Comparison of ENCODE assay signal across 29 mouse cellular contexts in genomic region chr6:29231799-29232198, GRCm38 (mm10). TPM values are rescaled to one million over a fixed set of nuclear protein-coding genes. Genes with fewer than 3 reads are reported as not detected.
DNase-seq lines count a peak whose midpoint lies in the region; ATAC-seq lines count a peak whose summit lies in the region.
"Had no signal": no experiment of that assay in that cellular context is flagged by ENCODE, and none has a peak within 500 bp of the region (broad histone marks: within the 10 kb centered on the region; RNA-seq: fewer than 3 reads in every experiment).

No protein-coding gene starts in this region.

- WGBS in forebrain, embryonic 10.5 days = 76% methylated on average over 3 of the region's 3 CpGs
- WGBS in forebrain, embryonic 14.5 days = 84% methylated on average over 3 of the region's 3 CpGs

- no peak overlapping the region for H3K4me2 ChIP-seq in forebrain, embryonic 14.5 days (ENCODE audit: low read length)
- H3K4me2 ChIP-seq: embryonic facial prominence, embryonic 15.5 days; heart, embryonic 11.5 days; hindbrain, embryonic 13.5 days; limb, embryonic 15.5 days; lung, embryonic 15.5 days; midbrain, embryonic 15.5 days had no signal

- no peaks in the 10 kb centered on the region for H3K36me3 ChIP-seq in forebrain, embryonic 10.5 days (replicated peaks)
- H3K36me3 ChIP-seq in forebrain, embryonic 14.5 days (ENCODE audit: control insufficient read depth, insufficient read depth, low read length) = no peaks in the 10 kb centered on the region
- H3K36me3 ChIP-seq in megakaryocyte, embryonic 14.5 days (replicated peaks; ENCODE audit: low read length) = no peaks in the 10 kb centered on the region
- H3K36me3 ChIP-seq: embryonic facial prominence, embryonic 15.5 days; G1E; hindbrain, embryonic 13.5 days; limb, embryonic 15.5 days; lung, embryonic 15.5 days; midbrain, embryonic 15.5 days had no signal

- no peaks in the 10 kb centered on the region for H3K9me3 ChIP-seq in forebrain, embryonic 10.5 days
- H3K9me3 ChIP-seq in forebrain, embryonic 14.5 days (replicated peaks; ENCODE audit: control insufficient read depth, low read length) = no peaks in the 10 kb centered on the region
- H3K9me3 ChIP-seq in megakaryocyte, embryonic 14.5 days = no peaks in the 10 kb centered on the region
- H3K9me3 ChIP-seq: embryonic facial prominence, embryonic 15.5 days; G1E; hindbrain, embryonic 13.5 days; limb, embryonic 15.5 days; lung, embryonic 15.5 days; midbrain, embryonic 15.5 days had no signal

- intact Hi-C loops in left cerebral cortex, postnatal 25 days (cut with DNase I) = no loop called here

- no peaks in the 10 kb centered on the region for H3K27me3 ChIP-seq in forebrain, embryonic 10.5 days (ENCODE audit: poor library complexity, severe bottlenecking)
- H3K27me3 ChIP-seq in forebrain, embryonic 14.5 days (replicated peaks; ENCODE audit: control insufficient read depth, insufficient read depth, low read length) = no peaks in the 10 kb centered on the region
- peaks cover 25% of the 10 kb centered on the region for H3K27me3 ChIP-seq in megakaryocyte, embryonic 14.5 days (replicated peaks)
- H3K27me3 ChIP-seq: embryonic facial prominence, embryonic 15.5 days; limb, embryonic 15.5 days; lung, embryonic 15.5 days; midbrain, embryonic 15.5 days had no signal

- DNase-seq in forebrain, embryonic 10.5 days (ENCODE audit: extremely low spot score, low spot score) = no peak
- no peak for DNase-seq in forebrain, embryonic 14.5 days (ENCODE audit: low spot score)
- peak; percentile 54 for DNase-seq in T-cell, adult 2 months (ENCODE audit: low spot score)
- peak; percentile 74 for DNase-seq in thymus, postnatal 14 days
- no peak for DNase-seq in cerebellum, adult 11-12 months
- no peak for DNase-seq in left cerebral cortex, postnatal 25 days (ENCODE audit: low spot score in 2 of 2)
- DNase-seq in adrenal gland, adult 18-20 months (ENCODE audit: low spot score in 2 of 2) = no peak
- DNase-seq: cerebellum, adult 2 months; cerebellum, postnatal 36 days; gastrocnemius, postnatal 10 days; heart, adult 11 months; kidney, adult 18-20 months; kidney, postnatal 10 days; left cerebral cortex, postnatal 4 days; lung, postnatal 36 days had no signal

- no peak for ATAC-seq in forebrain, embryonic 14.5 days
- ATAC-seq: forebrain, embryonic 16.5 days; midbrain, embryonic 15.5 days had no signal

- no peak overlapping the region for H3K9ac ChIP-seq in forebrain, embryonic 14.5 days (ENCODE audit: low read length)
- H3K9ac ChIP-seq: embryonic facial prominence, embryonic 15.5 days; hindbrain, embryonic 13.5 days; limb, embryonic 15.5 days; liver, embryonic 14.5 days; lung, embryonic 15.5 days; midbrain, embryonic 15.5 days had no signal

- peaks cover 3% of the 10 kb centered on the region; the same call in 1 of the 2 replicates for H3K4me1 ChIP-seq in forebrain, embryonic 10.5 days
- no peaks in the 10 kb centered on the region for H3K4me1 ChIP-seq in forebrain, embryonic 14.5 days (ENCODE audit: control insufficient read depth, insufficient read depth, low read length)
- H3K4me1 ChIP-seq in megakaryocyte, embryonic 14.5 days = peaks cover 50% of the 10 kb centered on the region
- H3K4me1 ChIP-seq: embryonic facial prominence, embryonic 15.5 days; hindbrain, embryonic 13.5 days; limb, embryonic 15.5 days; lung, embryonic 15.5 days; midbrain, embryonic 15.5 days had no signal

- no peak overlapping the region for H3K4me3 ChIP-seq in forebrain, embryonic 10.5 days
- H3K4me3 ChIP-seq in forebrain, embryonic 14.5 days (ENCODE audit: low read depth, low read length) = no peak overlapping the region
- H3K4me3 ChIP-seq in megakaryocyte, embryonic 14.5 days (replicated peaks) = peak overlapping the region; percentile 10
- H3K4me3 ChIP-seq: embryonic facial prominence, embryonic 15.5 days; hindbrain, embryonic 13.5 days; left cerebral cortex, adult 2 months; limb, embryonic 15.5 days; lung, embryonic 15.5 days; midbrain, embryonic 15.5 days had no signal

- peak overlapping the region; percentile 40; the same call in 1 of the 2 replicates for H3K27ac ChIP-seq in forebrain, embryonic 10.5 days
- H3K27ac ChIP-seq in forebrain, embryonic 14.5 days (ENCODE audit: low read depth, low read length) = no peak overlapping the region
- H3K27ac ChIP-seq: embryonic facial prominence, embryonic 15.5 days; hindbrain, embryonic 13.5 days; left cerebral cortex, adult 2 months; limb, embryonic 15.5 days; liver, embryonic 14.5 days; lung, embryonic 15.5 days; midbrain, embryonic 15.5 days had no signal

RNA-seq across cellular contexts. Expression of gene Impdh1, which starts 15.6 kb away (rescaled TPM):
- polyA plus RNA-seq in forebrain, embryonic 10.5 days (2016; fragmentation: Nextera tagmentation; extraction: Ambion mirVana) = 39.6 and 39.7 TPM in 2 replicates
- 34.5 and 50.2 TPM in 2 replicates for polyA plus RNA-seq in forebrain, embryonic 14.5 days (2014; fragmentation: Nextera tagmentation; extraction: Ambion mirVana)
- polyA plus RNA-seq in megakaryocyte, embryonic 14.5 days (2012; ENCODE audit: insufficient read depth, low replicate concordance) = 281 and 443 TPM in 2 replicates
- total RNA-seq in left cerebral cortex, postnatal 25 days (2021) = 10 to 100 TPM; 66.1 to 68.8 TPM
- 10 to 100 TPM; 49.6 to 63.7 TPM for total RNA-seq in adrenal gland, adult 18-20 months (2021)

RNA-seq across cellular contexts. Expression of gene Hilpda, which starts 40.5 kb away (rescaled TPM):
- 36.2 and 37.2 TPM in 2 replicates for polyA plus RNA-seq in forebrain, embryonic 10.5 days (2016; fragmentation: Nextera tagmentation; extraction: Ambion mirVana)
- 46.6 and 54.6 TPM in 2 replicates for polyA plus RNA-seq in forebrain, embryonic 14.5 days (2014; fragmentation: Nextera tagmentation; extraction: Ambion mirVana)
- 14.3 and 43.1 TPM in 2 replicates for polyA plus RNA-seq in megakaryocyte, embryonic 14.5 days (2012; ENCODE audit: insufficient read depth, low replicate concordance)
- 1 to 10 TPM; 6.7 to 8.4 TPM for total RNA-seq in left cerebral cortex, postnatal 25 days (2021)
- total RNA-seq in adrenal gland, adult 18-20 months (2021) = 1 to 10 TPM; 3.9 to 6.7 TPM

RNA-seq across cellular contexts. Expression of gene Fam71f2, which starts 47.6 kb away (rescaled TPM):
- polyA plus RNA-seq in forebrain, embryonic 10.5 days (2016; fragmentation: Nextera tagmentation; extraction: Ambion mirVana) = 0.33 and 0.50 TPM in 2 replicates
- polyA plus RNA-seq in forebrain, embryonic 14.5 days (2014; fragmentation: Nextera tagmentation; extraction: Ambion mirVana) = 0.53 and 1.0 TPM in 2 replicates
- not detected in 2 replicates for polyA plus RNA-seq in megakaryocyte, embryonic 14.5 days (2012; ENCODE audit: insufficient read depth, low replicate concordance)
- under 1 TPM; 0.34 to 0.41 TPM for total RNA-seq in left cerebral cortex, postnatal 25 days (2021)
- not detected for total RNA-seq in adrenal gland, adult 18-20 months (2021)
- total RNA-seq: heart, postnatal 25 days; layer of hippocampus, postnatal 10 days; left cerebral cortex, postnatal 4 days had no signal
- polyA plus RNA-seq: G1E had no signal

RNA-seq across cellular contexts. Expression of gene Prrt4, which starts 52.4 kb away (rescaled TPM):
- polyA plus RNA-seq in forebrain, embryonic 10.5 days (2016; fragmentation: Nextera tagmentation; extraction: Ambion mirVana) = 1.3 and 1.8 TPM in 2 replicates
- 1.9 and 3.8 TPM in 2 replicates for polyA plus RNA-seq in forebrain, embryonic 14.5 days (2014; fragmentation: Nextera tagmentation; extraction: Ambion mirVana)
- 36.9 and 51.1 TPM in 2 replicates for polyA plus RNA-seq in megakaryocyte, embryonic 14.5 days (2012; ENCODE audit: insufficient read depth, low replicate concordance)
- total RNA-seq in left cerebral cortex, postnatal 25 days (2021) = 1 to 10 TPM; 2.4 to 2.9 TPM
- total RNA-seq in adrenal gland, adult 18-20 months (2021) = 1 to 10 TPM; 1.3 to 3.9 TPM
- total RNA-seq: CH12.LX had no signal
- polyA plus RNA-seq: G1E had no signal

Comparison
In these comparisons a context has a peak if more than half of its experiments do, and no peak if none do; other contexts are left out.
1. DNase-seq: peak in T-cell, adult 2 months (single experiment) and thymus, postnatal 14 days (single experiment); none in forebrain, embryonic 10.5 days (single experiment), forebrain, embryonic 14.5 days (single experiment), cerebellum, adult 11-12 months (single experiment), left cerebral cortex, postnatal 25 days (0 of 2) and adrenal gland, adult 18-20 months (0 of 2).